Mouse (Mus musculus): ENCODE measurements around the gene Trmt13.

DNA sequence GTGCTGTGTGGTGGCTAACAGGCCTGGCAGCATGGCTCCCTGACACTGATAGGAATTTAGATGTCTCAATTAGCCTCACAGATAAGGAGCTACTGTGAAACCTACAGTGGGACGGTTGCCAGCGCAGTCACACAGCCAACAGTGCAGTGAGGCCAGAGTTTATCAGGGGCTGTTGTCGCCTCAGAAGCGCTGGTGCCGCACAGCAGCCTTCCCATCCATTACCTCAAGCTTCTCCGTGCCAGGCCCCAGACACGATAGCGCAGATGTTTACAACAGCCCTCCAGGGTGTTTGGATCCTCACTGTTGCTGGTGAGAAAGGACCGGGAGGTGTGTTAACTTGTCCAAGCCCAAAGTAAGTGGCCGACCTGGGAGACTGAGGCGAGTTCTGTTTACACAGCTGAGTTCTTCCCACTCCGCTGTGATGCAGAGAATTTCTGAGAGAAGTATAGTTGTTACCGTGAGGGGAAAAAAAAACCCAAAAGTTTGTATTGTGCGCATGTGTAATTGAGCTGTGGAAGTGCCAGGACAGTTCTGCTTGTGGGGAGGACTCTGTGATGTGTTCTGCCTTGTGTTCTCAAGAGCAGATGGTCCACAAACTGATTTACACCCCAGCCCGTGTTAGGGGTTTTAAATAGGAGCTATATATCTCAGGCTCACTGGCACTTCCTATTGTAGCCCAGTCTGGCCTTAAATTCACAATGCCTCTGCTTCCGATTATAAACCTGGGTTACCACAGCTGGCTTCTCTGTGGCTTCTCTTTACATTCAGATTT lies 77.8 kb downstream of the Trmt13 start:
- no peak for TF ChIP-seq CTCF (IDR thresholded peaks at IDR 0.05; ENCODE audit: low read depth, low read length)
- no peak for TF ChIP-seq POLR2A (IDR thresholded peaks at IDR 0.05; ENCODE audit: borderline replicate concordance, low read depth, low read length)

All from bone marrow macrophage, adult 2 months (primary cell).